Mouse (Mus musculus) layer of hippocampus, postnatal 25 days (tissue): Measurements from ENCODE around the gene Iffo2. TPM values are rescaled to one million over a fixed set of nuclear protein-coding genes. Genes with fewer than 3 reads are reported as not detected.

Experiments used
- DNase-seq, 2 experiments: peaks; one replicate each; pipeline ENCODE4 v3.0.0; 2022; ENCODE audit warnings: mixed read lengths in 2 of 2, low spot score in 1 of 2; ENCODE audit errors: extremely low spot score in 1 of 2
- total RNA-seq, 2 experiments: library from RNA; stranded (reverse); gene quantifications; 2 replicates each; pipeline ENCODE4 v1.2.3; 2021

Gene Iffo2
- total RNA-seq, 2 experiments from 2014 or later = 15.3 to 16.3 TPM

DNA sequence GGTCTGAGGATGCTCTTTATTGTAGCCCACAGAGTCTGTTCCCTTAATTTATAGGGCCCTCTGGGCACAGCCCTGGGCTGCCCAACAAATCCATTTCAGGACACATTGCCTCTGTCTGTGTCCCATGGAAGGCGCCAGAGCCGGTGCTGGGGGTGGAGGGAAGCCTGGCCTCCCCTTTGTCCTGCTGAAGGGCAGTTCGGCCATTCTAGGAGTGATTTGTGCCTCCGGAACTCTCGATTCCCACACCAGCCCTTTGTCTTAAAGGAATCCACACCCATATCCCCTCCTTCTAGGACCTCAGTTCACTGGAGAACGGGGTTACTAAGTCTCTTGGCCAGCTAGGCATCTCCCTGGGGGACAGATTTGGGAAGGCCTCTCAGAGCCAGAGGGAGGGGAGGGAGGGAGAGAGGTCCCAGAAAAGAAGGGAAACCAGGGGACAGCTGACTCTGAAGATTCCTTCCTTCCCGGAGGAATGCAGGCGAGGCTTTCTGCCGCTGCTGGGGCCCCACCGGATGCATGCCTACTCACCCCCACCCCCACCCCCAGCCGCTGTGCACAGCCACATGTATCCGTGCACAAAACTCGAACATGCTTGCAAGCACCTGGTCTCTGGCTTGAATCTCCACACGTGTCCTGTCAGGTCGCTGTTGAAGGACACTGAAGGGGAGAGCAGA lies 50.5 kb downstream of the Iffo2 start:
- DNase-seq = no peak

DNA sequence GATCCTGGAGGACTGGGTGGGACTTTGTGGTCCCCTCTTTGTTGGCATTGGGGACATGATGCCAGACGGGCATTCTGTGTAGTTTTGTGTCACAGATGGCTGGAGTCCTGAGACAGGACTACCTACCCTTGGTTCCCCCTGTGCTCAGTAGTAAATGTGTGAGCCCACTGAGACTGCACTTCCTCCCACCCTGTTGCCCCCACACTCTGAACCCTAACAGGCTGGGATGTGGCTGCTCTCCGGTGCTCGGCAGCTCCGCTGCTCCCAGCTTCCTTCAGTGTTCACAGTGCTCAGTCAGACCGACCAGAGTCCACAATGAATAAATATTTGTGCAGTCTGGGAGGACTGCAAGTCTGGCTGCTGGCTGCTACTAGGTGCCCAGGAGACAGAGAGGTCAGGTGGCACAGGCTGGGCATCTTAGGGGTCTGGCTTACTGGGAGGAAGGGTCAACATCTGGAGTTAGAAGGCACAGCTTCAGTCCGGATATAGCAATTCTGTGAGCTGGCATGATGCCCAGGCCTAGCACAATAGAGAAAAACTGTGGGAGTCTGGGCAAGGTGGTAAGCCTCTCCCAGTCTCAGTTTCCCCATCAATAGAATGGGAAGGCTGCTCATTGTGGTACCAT lies 51.2 kb downstream of the Iffo2 start:
- DNase-seq = no peak

DNA sequence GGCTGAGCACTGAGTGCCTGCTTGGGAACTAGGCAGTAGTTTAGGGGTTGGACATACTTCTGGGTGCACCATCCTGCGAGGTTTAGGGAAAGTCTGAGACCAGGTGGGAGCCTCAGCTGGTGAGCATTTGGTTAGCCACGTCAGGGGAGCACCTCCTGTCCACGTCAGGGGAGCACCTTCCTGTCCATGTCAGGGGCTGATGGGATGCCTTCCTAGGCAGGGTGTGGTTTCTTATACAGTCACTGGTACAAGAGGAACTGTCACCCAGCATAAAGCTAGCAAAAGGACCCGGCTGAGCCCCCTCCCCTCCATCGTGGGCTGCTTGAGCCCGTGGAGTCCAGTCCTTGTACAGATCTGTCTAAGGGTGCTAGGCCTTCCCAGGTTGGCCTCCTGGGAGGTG lies 52.0 kb downstream of the Iffo2 start:
- no peak for DNase-seq

DNA sequence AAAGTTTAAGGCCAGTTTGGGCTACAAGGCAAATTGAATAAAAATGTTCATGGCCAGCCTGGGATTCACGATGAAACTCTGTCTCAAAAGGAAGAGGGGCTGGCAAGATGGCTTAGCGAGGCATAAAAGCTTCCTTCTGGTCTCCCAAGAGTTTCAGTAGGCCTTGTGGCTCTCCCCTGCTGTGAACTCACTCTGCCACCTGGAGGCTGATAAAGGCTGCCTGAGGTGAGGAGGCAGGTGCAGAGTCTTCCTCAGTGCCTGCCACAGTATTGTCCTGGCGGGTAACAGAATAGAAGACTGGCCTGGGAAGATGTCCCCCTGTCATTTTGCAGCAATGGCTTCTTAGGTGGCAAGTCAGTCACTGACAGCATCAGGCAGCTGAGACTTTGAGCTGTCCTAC lies 52.6 kb downstream of the Iffo2 start:
- DNase-seq = no peak

DNA sequence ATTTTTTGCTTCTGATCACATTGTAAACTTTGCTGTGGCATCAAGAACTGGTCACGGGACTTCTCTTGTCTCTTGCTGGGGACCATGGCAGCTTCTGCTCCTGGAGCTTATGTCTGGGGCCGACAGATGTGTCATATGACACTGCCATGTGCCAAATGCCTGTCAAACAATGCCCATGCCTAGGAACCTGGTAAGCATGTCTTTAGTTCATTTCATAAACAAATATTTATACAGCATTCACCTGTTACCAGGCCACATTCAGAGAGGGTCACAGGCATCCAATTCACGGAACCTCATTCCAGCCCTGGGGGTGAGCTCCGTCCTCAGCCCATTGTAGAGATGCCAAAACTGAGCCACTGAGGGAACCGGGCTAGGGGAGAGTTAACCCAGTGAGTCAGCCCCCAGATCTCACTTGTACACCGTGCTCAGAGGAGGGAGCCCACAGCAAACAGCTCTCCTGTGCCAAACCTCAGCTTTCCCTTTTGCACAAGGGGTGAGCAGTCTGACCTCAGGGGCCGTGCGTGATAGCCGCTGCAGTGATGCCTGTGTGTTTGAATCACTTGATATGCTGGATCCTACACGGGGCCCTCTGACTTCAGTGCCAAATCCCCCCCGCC lies 53.4 kb downstream of the Iffo2 start:
- no peak for DNase-seq

DNA sequence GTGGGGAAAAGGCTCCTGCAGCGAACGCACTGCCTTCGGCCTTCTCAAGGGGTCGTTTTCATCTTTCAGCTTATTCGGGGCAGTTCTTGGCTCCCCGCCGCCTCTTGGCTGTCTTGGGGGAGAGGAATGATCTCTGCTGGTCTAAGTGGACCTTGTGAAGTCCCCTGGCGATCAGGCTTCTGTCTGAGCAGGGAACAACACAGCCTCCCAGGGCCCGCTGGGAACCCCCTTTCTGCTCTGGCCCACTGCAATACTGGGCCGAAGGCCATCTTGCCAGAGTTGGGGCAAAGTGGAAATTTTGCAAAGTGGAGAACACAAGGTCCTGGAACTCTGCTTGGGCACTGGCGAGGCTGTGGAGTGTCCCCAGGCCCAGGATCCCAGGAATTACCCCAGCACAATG lies 54.4 kb downstream of the Iffo2 start:
- no peak for DNase-seq

DNA sequence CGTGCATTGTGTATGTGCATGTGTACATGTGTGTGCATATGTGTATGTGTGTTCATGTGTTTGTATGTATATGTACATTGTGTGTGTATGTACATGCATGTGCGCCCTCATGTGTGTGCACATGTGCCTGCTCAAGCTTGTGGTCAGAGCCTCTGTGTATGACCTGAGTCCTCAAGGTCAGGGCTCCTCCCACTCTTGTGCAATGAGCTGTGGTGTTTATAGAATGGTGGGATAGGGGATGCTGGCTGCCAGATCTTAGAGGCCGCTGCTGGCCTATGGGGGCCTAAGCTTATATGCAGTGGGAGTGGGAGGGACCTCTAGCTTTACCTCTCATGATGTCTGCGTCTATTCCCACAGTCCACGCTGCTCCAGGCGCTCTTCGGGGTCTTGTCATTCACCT lies 55.4 kb downstream of the Iffo2 start:
- DNase-seq = no peak

DNA sequence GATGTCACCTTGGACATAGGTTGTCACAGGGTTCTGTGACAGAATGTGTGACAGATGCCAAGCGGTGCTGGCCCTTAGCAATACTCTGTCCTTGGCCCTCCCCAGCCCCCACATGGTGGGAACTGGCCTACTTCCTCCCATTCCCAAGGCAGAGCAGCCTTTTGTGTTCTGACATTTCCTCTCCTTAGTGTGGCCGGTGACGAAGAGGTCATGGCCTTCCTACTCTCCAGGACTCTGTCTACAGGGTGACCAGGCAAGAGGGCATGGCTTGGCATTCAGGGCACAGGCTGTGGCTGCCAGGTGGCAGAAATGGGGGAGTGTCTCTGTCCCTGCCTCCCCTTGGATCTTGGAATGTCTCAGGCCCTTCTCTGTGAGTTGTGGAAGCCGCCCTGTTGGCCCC lies 57.0 kb downstream of the Iffo2 start:
- DNase-seq = no peak

DNA sequence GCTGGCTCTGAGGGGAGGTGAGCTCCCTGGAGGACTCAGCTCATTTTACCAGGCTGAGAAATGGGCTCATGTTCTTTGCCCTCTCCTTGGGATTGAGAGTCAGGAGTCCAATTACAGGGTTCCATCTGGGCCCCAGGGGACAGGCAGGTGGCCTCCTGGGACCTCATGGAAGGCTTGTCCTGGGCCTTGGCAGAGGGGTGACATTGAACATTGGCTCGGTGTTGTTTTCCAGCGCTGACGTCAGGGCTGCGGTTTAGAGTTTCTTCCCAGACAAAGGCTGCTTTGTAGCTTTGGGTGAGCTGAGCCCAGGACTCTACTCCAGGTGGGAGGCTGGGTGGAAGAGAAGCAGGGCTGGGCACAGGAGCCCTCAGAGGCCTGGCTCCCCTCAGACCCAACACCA lies 57.4 kb downstream of the Iffo2 start:
- no peak for DNase-seq

DNA sequence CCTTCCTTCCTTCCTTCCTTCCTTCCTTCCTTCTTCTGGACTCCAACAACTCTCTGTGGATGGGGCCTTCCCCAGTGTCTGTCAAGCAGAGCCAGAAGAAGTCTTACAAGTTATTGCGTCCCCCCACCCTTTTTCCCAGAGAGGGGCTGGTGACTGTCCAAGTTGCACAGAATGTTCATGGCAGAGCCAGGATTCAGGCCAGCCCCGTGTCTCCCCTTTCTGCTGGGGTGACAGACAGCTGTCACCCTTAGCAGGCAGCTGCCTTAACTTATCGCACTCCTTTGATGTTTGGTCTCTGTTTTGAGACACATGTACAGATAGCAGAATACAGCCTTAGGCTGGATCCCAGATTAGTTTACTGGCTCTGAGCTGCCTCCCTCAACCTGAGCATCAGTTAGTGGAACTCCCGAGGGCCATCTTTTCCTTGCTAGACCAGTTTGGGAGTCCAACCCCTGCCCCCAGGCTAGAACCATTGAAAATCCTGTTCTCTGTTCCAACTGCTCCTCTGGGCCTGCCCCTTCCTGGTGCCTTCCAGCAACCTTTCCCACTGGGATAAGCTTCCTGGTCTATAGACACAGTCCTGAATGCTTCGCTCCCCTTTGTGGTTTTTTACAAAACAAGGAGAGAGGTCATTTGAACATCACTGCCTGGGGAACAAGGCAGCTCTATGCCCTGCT lies 59.1 kb downstream of the Iffo2 start:
- DNase-seq = no peak

DNA sequence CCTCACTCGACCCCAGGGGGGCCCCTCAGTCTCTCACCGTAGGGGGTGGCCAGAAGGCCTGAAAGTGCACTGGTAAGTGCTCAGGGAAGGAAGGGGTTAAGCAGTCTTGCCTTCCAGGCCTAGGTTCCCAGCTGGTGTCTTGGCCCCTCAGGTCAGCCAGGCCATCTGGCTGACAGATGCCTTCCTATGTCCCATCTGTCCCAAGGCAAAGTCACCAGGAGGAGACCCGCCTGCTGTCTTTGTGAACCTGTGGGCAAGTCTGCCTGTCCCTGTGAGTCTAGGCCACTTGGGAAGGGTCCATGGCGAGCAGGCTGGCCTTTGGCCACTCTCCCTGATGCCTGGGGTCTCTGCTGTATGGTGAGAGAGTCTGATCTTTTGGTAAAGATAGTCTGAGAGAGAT lies 60.1 kb downstream of the Iffo2 start:
- no peak for DNase-seq

DNA sequence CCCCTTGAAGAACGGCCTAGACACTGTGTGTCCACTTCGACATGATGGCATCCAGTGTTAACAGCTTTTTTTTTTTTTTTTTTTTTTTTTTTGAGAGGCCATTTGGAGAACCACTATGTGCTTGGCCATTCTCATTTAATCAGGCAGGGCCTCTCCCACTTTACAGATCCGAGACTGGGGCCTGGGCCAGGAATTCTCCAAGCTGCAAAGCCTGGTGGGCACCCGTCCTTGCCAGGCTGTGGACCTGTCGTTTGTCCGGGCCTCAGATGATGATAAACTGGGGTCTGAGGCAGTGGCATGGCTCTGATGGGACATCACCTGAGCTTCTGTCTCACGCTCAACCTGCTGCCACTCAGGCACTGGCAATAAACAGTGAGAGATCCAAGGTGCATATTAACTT lies 62.5 kb downstream of the Iffo2 start:
- no peak for DNase-seq

DNA sequence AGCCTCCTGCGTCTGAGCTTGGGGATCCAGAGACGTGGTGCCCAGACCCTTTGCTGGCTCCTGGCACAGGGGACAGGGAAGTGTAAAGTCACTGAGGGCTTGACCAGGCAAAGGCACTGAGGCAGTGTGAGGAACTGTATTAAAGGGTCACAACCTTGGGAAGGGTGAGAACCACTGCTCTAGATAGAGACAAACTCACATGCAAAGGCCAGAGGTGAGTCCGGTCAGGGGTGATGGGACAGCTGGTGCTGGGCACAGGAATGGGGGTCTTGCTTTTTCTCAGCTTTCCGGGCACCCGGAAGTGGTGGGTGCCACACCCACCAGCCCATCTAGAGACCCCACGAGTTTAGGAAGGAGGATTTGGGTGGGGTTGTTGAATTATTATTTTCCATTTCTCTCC lies 63.0 kb downstream of the Iffo2 start:
- no peak for DNase-seq

DNA sequence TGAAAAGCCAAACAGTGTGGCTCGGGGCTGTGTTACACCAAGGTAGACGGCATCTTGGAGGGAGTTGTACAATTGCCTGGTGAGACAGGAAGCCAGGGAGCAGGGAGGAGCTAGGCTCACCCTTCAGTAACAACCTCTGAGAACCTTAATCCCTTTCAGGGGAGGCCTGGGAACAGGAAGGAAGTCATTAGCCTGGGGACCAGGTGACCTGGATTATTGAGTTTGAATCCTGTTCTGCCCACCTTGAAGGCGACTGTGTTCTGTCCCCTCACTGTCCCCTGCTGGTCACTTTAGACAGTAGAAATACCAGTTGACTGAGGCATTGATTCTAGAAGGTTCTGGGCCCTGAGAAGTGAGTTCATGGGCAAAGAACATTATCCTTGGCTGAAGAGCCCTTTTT lies 63.7 kb downstream of the Iffo2 start:
- no peak for DNase-seq

DNA sequence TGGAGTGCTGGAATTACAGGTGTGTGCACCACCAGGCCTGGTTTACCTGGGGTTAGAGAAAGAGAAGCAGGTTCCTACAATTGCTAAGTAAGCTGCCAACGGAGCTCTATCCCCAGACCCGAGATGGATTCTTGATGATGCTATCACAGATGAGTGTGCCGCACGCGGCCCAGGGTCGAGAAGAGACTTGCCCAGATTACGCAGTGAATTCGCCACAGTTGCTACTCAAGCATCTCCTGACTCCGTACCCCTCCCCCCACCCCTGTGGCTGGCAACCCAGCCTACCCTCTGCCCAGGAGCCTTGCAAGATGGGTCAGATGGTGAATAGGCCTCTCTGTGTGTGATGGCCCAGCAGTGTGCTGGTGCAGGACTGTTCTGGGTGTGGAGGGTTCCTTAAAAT lies 66.4 kb downstream of the Iffo2 start:
- DNase-seq = no peak

DNA sequence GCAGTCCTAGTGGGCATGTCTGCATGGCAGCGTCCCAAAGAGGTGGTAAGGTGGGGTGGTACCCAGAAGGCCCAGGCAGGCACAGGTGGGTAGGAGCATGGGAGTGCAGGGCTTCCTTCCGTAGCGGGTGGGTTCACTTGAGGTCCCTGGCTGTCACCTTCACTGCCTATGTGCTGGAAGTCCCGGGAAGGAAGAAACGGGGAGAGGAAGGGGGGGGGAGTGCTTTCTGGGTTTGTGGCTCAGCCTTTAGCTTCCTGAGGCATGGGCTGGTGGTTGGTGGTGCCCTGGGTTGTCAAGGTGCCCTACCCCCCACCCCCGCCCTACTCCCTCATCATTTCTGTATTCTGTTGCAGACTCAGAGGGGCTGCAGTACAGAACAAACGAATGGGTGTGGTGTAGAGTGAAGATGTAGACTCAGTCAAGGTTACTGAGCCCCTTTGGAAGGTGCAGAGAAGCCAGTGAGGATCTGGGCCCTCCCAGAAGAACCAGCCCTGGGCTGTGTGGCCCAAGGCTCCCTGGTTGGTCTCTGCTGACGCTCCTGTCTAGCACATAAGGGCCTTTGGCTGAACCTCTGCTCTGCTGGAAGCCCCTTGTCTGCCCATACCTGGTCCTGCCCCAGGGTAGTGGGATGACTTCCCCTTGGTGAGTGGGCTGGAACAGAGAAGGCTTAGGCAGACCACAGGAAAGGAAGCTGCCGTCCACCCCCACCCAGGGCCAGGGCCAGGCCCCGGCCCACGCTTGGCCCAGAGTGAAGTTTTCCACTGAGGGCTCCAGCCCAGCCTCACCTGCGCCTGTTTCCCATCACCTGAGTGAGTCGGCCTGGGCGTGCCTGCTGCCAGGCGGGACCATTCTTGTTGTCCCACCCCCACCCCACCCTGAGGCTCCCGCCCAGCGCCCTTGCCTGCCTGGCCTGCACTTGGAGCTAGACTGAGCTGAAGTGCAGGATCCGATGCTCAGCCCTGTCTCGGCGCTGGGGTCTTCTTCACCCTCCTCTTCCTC lies 67.2 kb downstream of the Iffo2 start:
- no peak for DNase-seq

DNA sequence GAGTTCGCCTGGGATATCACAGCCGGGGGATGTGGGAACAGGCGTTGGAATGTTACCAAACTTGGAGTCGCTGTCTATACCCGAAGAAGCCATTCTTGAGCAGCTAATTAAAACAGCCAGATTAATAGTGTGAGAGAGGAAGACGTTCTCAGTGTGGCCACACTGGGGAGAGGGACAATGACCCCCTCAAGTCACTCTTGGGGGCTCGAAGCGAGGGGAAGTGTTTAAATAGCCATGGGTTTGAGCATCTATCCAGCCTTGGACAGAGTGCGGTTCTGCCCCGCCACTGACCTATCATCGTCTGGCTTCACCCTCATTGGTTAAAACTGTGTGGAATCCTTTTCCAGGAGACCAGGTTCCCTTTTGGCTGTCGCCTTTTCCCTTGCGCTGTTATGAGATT lies 68.0 kb downstream of the Iffo2 start:
- no peak for DNase-seq

DNA sequence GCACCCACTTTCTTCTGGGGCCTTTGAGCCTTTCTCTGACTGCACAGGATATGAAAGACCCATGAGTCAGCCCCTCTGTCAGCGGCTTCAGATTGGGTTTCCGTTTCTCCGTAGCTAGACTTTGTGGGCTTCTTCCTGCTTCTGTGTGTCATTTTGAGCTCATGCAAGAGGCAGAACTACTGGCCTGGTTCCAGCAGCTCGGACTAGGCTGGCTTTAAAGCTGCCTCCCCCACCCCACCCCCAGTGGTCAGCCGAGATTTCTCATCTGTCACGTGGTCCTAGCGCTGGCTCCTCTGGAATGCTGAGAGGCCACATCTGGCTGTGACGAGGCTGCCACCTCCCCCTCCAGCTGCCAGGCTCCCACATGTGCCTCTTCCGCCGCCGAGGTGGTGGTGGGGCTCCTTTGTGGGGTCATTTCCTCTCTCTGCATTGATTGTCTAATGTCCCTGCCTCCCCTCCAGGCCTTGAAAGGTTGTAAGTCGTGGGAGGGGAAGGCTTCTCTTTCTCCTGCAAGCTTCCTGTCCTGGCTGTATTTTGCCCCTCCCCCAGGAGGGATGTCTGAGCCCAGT lies 68.7 kb downstream of the Iffo2 start:
- peak in 1 of 2 experiments; percentile 51 for DNase-seq

DNA sequence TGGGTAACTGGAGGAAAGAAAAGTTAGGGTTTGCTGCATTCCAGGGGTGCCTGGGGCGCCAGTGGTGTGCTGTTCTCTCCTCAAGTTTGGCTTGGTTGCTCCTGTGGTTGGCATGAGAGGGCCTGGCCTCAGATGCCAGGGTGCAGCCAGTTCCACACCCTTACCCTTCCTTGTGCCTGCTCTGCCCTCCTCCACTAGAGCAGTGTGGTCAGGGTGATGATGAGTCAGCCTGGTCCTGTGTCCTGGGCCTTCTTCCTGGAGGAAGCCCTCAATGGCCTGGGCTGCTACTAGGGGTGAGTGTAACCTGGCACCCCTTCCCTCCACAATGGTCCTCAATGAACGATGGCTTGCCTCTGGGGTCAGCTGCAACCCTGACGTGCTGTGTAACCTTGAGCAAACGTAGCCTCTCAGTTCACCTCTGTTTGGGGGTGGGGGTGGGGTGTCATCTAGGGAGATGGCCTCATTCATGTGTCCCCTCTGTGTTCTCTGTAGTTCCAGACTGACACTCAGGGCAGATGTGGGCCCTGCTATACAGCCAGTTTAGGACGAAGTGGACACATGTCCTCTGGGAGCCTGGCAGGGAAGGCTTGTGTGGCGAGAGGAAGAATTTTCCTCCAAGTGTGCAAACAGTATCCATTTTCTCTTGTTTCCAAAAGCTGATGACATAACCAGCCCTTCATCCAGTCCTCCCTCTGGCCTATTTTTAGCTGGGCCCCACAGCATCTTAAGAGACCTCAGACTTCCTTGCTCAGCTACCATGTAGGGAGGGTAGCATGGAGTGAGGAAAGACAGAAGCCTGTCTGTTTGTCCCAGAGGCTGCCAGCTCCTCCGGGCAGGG lies 71.4 kb downstream of the Iffo2 start:
- no peak for DNase-seq
